Mouse (Mus musculus): ENCODE measurements around the gene Tspan5.

GRCm38 (mm10) chr3:138825296-138825695 lies 83.3 kb downstream of the Tspan5 start:
- TF ChIP-seq POLR2A (IDR thresholded peaks at IDR 0.05; ENCODE audit: low read depth, low read length) (no peak), CTCF (IDR thresholded peaks at IDR 0.05; ENCODE audit: extremely low read depth, insufficient read length, insufficient replicate concordance, low read depth, low read length) (no peak)
